ENCODE assay signal across 7 mouse cellular contexts in the genomic region with DNA sequence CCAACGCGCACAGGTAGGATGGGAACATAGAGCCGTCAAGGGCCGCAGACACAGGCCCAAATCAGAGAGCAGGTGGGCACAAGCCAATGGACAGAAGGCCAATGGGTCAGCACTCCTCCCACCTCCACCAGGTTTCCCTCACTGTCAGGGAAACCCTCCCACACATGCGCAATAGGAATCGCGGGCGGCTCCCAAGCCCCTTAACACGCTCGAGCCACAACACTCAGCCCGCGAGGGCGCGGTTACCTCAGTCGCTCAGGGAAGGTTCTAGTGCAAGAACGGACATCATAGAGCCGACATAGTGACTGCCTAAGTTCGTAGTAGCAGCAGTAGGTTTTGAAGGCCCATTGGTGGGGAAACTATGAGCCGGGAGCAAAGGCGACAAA. TPM values are rescaled to one million over a fixed set of nuclear protein-coding genes. Genes with fewer than 3 reads are reported as not detected.
A peak's percentile ranks its signal among the peaks of the same experiment; 100 is the strongest.
DNase-seq lines count a peak whose midpoint lies in the region; ATAC-seq and TF ChIP-seq lines count a peak whose summit lies in the region.

No protein-coding gene starts in this region.

- peak; percentile 80 for DNase-seq in adrenal gland, postnatal 10 days
- peak; percentile 80 for DNase-seq in gastrocnemius, adult 2 months
- DNase-seq in hindbrain, postnatal 0 days (ENCODE audit: low spot score) = peak; percentile 87
- peak; percentile 57 to 61 for DNase-seq in left cerebral cortex, adult 2 months (ENCODE audit: extremely low spot score in 1 of 2, low spot score in 2 of 2)
- peak; percentile 62 for DNase-seq in right cerebral cortex, postnatal 25 days

- no peak for TF ChIP-seq POLR2A in cortical plate, adult 2 months (IDR thresholded peaks at IDR 0.05; ENCODE audit: extremely low read depth, insufficient read depth, low read length)

- intact Hi-C loops in gastrocnemius, adult 2 months (cut with DNase I) = loop anchor here (5.0 to 10.0 kb wide), 2 partner anchors 66 to 413 kb away; a partner anchor contains a TSS
- intact Hi-C loops in left cerebral cortex, adult 2 months (cut with DNase I) = no loop called here

- peak overlapping the region; percentile 52 for H3K4me3 ChIP-seq in cortical plate, adult 2 months (ENCODE audit: insufficient read depth, low read length)
- peak overlapping the region; percentile 80 for H3K4me3 ChIP-seq in gastrocnemius, adult 2 months
- H3K4me3 ChIP-seq in hindbrain, postnatal 0 days (ENCODE audit: low read length) = peak overlapping the region; percentile 66
- H3K4me3 ChIP-seq in left cerebral cortex, adult 2 months = peak overlapping the region; percentile 92
- peak overlapping the region; percentile 92 for H3K4me3 ChIP-seq in macrophage (ENCODE audit: inconsistent target)

- under 1% methylated on average over 20 of the region's 20 CpGs for WGBS in hindbrain, postnatal 0 days
- WGBS in macrophage (ENCODE audit: missing documents) = under 1% methylated on average over 19 of the region's 20 CpGs

- H3K4me2 ChIP-seq in hindbrain, postnatal 0 days (ENCODE audit: low read depth, low read length) = peak overlapping the region; percentile 68

- H3K9ac ChIP-seq in hindbrain, postnatal 0 days (replicated peaks; ENCODE audit: low read length) = peak overlapping the region; percentile 68

- H3K36me3 ChIP-seq in hindbrain, postnatal 0 days (ENCODE audit: insufficient read depth, low read length) = no peaks in the 10 kb centered on the region
- H3K36me3 ChIP-seq in macrophage (ENCODE audit: inconsistent target) = 0 out of 2 replicates have a peak, but pooled peaks cover 10% of the 10 kb centered on the region

- peak; percentile 79 for ATAC-seq in hindbrain, postnatal 0 days

- peaks cover 53% of the 10 kb centered on the region for H3K79me2 ChIP-seq in macrophage (ENCODE audit: inconsistent target)

- H3K27me3 ChIP-seq in hindbrain, postnatal 0 days (ENCODE audit: insufficient read depth, low read length) = no peaks in the 10 kb centered on the region

- no peaks in the 10 kb centered on the region; the same call in 1 of the 2 replicates for H3K4me1 ChIP-seq in cortical plate, adult 2 months (ENCODE audit: control insufficient read depth, insufficient read depth, low read length)
- H3K4me1 ChIP-seq in hindbrain, postnatal 0 days (ENCODE audit: insufficient read depth, low read length) = peaks cover 11% of the 10 kb centered on the region; the same call in 1 of the 2 replicates

- H3K9me3 ChIP-seq in hindbrain, postnatal 0 days (ENCODE audit: low read length) = no peaks in the 10 kb centered on the region

- no peak for TF ChIP-seq CTCF in cortical plate, adult 2 months (IDR thresholded peaks at IDR 0.05; ENCODE audit: extremely low read depth, insufficient read depth, low read length)
- TF ChIP-seq CTCF in gastrocnemius, adult 2 months (IDR thresholded peaks at IDR 0.05) = no peak
- TF ChIP-seq CTCF in hindbrain, postnatal 0 days (IDR thresholded peaks at IDR 0.05; ENCODE audit: low read depth) = peak; percentile 30
- no peak for TF ChIP-seq CTCF in left cerebral cortex, adult 2 months (IDR thresholded peaks at IDR 0.05)

- H3K27ac ChIP-seq in cortical plate, adult 2 months (ENCODE audit: insufficient read depth, low read length) = 0 out of 2 replicates have a peak overlapping the region, but pooled peaks have one; percentile 16
- peak overlapping the region; percentile 97 for H3K27ac ChIP-seq in gastrocnemius, adult 2 months
- peak overlapping the region; percentile 89 for H3K27ac ChIP-seq in hindbrain, postnatal 0 days
- peak overlapping the region; percentile 96 for H3K27ac ChIP-seq in left cerebral cortex, adult 2 months
- peak overlapping the region; percentile 87 for H3K27ac ChIP-seq in macrophage

RNA-seq across cellular contexts. Expression of a gene that starts 0.4 kb away (rescaled TPM):
- 10 to 100 TPM; 23.2 to 26.2 TPM for total RNA-seq in adrenal gland, postnatal 10 days (2021)
- 29.9 and 34.6 TPM in 2 replicates for polyA plus RNA-seq in cortical plate, adult 2 months (2012; rRNA removed)
- total RNA-seq in gastrocnemius, adult 2 months (2021) = 1 to 10 TPM; 3.6 to 3.8 TPM
- total RNA-seq in hindbrain, postnatal 0 days (2014; rRNA removed) = 30.2 and 43.7 TPM in 2 replicates
- 26.1 and 36.1 TPM in 2 replicates for polyA plus RNA-seq in hindbrain, postnatal 0 days (2015; fragmentation: Nextera tagmentation; extraction: Ambion mirVana)
- 10 to 100 TPM; 43.7 to 51.8 TPM for total RNA-seq in left cerebral cortex, adult 2 months (2021)
- total RNA-seq in macrophage (2018; cell fraction: chromatin; rRNA removed) = 10 to 100 TPM in 18 of 26 experiments, 1 to 10 TPM in 8; 4.8 to 50.1 (median 16.7) TPM
- 10 to 100 TPM; 14.6 to 35.5 (median 25.3) TPM for total RNA-seq in macrophage (2018; cell fraction: cytosol; rRNA removed)
- total RNA-seq in macrophage (2018; cell fraction: nucleus; rRNA removed) = 10 to 100 TPM; 10.7 to 55.1 (median 20.1) TPM
- polyA plus RNA-seq in macrophage (2018) = 20.6 to 47.3 TPM (median 27.8 TPM) in 3 replicates

RNA-seq across cellular contexts. Expression of a gene that starts 0.5 kb away (rescaled TPM):
- total RNA-seq in adrenal gland, postnatal 10 days (2021) = 10 to 100 TPM; 39.9 to 45.3 TPM
- polyA plus RNA-seq in cortical plate, adult 2 months (2012; rRNA removed) = 38.4 and 39.9 TPM in 2 replicates
- total RNA-seq in gastrocnemius, adult 2 months (2021) = 10 to 100 TPM; 21.4 to 22.4 TPM
- total RNA-seq in hindbrain, postnatal 0 days (2014; rRNA removed) = 11.2 and 11.7 TPM in 2 replicates
- 52.1 and 53.0 TPM in 2 replicates for polyA plus RNA-seq in hindbrain, postnatal 0 days (2015; fragmentation: Nextera tagmentation; extraction: Ambion mirVana)
- total RNA-seq in left cerebral cortex, adult 2 months (2021) = 10 to 100 TPM; 42.0 to 47.0 TPM
- 10 to 100 TPM; 38.9 to 85.0 (median 53.0) TPM for total RNA-seq in macrophage (2018; cell fraction: chromatin; rRNA removed)
- total RNA-seq in macrophage (2018; cell fraction: cytosol; rRNA removed) = 10 to 100 TPM; 51.3 to 83.6 (median 60.4) TPM
- 10 to 100 TPM; 33.3 to 87.3 (median 46.0) TPM for total RNA-seq in macrophage (2018; cell fraction: nucleus; rRNA removed)
- 58.0 to 179 TPM (median 74.5 TPM) in 3 replicates for polyA plus RNA-seq in macrophage (2018)

Comparison
In these comparisons a context has a peak if more than half of its experiments do, and no peak if none do; other contexts are left out.
1. Peak in every context shown above with its lines: DNase-seq, ATAC-seq, H3K4me3 ChIP-seq and H3K27ac ChIP-seq.
2. H3K27ac ChIP-seq: peak in every context shown above with its lines; median percentile 97 in gastrocnemius, adult 2 months; 96 in left cerebral cortex, adult 2 months; 89 in hindbrain, postnatal 0 days; 87 in macrophage; 16 in cortical plate, adult 2 months.